Mouse (Mus musculus) frontal cortex, postnatal 25 days (tissue): ENCODE data around the gene Abhd13.
A peak's percentile ranks its signal among the peaks of the same experiment; 100 is the strongest.

Experiments
- DNase-seq, 2 experiments: peaks; one replicate each; pipeline ENCODE4 v3.0.0; 2022; ENCODE audit warnings: low spot score in 2 of 2

Gene Abhd13

DNA sequence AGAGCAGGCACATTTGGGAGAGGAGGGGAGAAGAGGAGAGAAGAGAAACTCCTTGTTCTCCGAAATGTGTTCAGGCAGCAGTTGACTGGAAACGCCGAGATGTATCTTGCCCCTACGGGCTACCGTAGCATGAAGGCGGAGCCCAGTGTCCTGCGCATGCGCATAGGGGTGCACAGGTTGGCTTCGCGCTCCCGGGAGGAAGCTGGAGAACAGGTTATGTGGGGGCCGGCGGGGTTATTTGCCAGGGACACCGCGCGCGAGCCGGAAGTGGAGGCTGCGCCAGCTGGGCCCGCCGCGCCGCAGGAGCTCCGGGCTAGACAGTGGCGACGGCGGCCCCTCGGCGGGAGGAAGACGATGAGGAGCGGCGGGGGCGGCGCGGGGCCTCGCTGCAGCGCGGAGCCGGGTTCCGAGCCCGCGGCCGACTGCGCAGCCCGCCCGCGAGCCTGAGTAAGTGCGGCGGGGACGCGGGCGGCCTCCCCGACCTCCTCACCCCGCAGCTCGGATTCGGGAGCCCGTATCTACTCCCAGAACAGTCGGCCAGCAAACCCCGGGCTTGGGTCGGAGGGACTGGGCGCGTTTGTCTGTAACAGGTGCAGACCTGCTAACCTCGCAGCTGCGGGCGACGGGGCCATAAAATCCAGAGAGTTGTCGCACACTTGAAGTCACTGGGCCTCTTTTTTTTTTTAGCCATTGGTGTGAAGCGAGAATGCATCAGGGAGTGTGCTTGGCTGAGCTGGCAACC lies at the start of gene Abhd13, which contains the start of gene Lig4:
TSS of gene Abhd13 (plus strand) at position 135 of the 742 bp plus-strand sequence.
TSS of gene Lig4 (minus strand) at position 114 of the 742 bp plus-strand sequence.
- peak; percentile 99 for DNase-seq

- peak; percentile 19 to 40 for DNase-seq
Observed at GRCm38 (mm10) chr8:9929746-9930445, 47.6 kb upstream of the Abhd13 start.

- DNase-seq: no peak
Observed at GRCm38 (mm10) chr8:9932711-9933110, 44.8 kb upstream of the Abhd13 start.

GRCm38 (mm10) chr8:9934891-9935565 lies 42.5 kb upstream of the Abhd13 start:
- DNase-seq: peak; percentile 12 to 36

DNA sequence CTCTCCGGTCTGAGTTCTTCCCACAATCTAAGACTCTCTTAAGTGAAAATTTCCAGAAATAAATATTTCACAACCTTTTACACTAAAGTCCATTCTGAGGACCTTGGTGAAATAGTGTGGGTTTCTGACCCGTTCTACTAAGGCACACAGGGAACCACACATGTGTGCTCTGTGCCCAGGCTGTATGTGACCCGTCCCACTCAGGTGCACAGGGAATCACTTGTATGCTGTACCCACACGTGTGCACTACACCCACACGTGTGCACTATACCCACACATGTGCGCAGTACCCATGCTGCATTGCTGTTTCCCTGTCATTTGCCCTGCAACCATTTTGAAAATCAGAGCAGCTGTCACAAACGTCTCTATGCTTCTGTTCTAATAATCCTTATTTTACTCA lies 41.9 kb upstream of the Abhd13 start:
- DNase-seq: no peak

- DNase-seq: no peak
Observed at GRCm38 (mm10) chr8:9949134-9949890, 28.2 kb upstream of the Abhd13 start.

DNA sequence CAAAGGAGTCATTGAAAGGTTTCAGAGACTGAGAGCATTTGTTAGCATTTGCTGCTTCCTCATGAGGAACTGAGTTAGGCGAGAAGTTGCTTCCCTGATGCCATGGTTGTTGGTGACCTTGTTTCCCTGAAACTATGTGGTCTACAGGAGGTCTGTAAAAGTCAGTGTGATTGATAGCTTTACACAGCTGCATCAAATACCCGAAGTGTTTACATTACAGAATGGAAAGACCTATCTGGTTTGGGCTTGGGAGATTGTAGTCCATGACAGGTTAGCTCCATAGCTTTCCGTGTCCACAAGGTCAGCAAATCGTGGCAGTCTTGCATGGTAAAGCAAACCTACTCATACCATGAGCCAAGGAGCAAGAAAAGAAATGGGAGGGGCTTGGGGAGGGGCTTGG lies 19.2 kb upstream of the Abhd13 start:
- DNase-seq: no peak

GRCm38 (mm10) chr8:9959919-9960318 lies 17.6 kb upstream of the Abhd13 start:
- DNase-seq: no peak

GRCm38 (mm10) chr8:9971866-9972265 lies 5.6 kb upstream of the Abhd13 start:
- no peak for DNase-seq

DNA sequence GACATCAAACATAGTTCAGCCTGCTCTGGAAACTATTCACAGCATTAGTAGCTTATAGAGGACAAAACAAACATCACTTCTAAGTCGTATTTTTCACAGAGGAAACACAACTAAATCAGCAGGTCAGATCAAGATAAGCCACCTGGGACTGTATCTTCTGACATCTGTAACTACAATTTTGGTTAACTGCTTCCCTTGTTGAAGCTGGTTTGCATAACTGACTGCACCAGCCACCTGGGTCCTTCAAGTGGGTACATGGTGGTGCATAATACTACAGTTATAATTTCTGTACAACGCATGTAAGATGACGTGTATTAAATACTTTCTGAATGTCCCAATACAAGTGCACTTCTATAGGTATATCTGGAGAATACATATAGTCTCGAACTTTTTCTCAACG lies 2.2 kb upstream of the Abhd13 start:
- no peak for DNase-seq

GRCm38 (mm10) chr8:9975898-9976611 lies 1.5 kb upstream of the Abhd13 start:
- peak; percentile 98 for DNase-seq

GRCm38 (mm10) chr8:9977016-9977415 lies 491 bp upstream of the Abhd13 start:
- DNase-seq: no peak

- DNase-seq: no peak
Observed at GRCm38 (mm10) chr8:9978475-9979230, 1.1 kb downstream of the Abhd13 start.

- DNase-seq: no peak
Observed at GRCm38 (mm10) chr8:9979746-9980145, 2.2 kb downstream of the Abhd13 start.

DNA sequence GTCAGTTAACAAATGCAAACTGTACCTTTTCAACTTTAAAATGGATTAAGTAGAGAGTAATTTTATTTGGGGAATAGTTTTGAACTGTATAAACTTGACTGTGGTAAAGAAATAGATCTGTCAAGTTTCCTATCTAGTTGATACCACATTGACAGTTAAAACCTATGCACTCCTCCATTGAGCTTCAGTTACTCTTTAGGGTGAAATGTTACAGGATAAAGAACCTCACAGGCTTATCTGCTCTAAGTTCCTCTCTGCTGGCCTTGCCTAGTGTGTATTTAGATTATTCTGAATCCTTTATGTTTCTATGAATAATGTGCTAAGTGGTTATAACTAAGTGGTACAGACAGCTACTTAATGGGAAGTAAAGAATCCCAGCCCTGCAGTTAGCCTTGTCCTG lies 2.7 kb downstream of the Abhd13 start:
- DNase-seq: no peak

- no peak for DNase-seq
Observed at GRCm38 (mm10) chr8:10004115-10004514, 26.6 kb downstream of the Abhd13 start.

GRCm38 (mm10) chr8:10006156-10006985 lies 28.9 kb downstream of the Abhd13 start, which contains the start of gene Tnfsf13b:
Gene Tnfsf13b (plus strand): TSS chr8:10006467.
- DNase-seq: no peak

DNA sequence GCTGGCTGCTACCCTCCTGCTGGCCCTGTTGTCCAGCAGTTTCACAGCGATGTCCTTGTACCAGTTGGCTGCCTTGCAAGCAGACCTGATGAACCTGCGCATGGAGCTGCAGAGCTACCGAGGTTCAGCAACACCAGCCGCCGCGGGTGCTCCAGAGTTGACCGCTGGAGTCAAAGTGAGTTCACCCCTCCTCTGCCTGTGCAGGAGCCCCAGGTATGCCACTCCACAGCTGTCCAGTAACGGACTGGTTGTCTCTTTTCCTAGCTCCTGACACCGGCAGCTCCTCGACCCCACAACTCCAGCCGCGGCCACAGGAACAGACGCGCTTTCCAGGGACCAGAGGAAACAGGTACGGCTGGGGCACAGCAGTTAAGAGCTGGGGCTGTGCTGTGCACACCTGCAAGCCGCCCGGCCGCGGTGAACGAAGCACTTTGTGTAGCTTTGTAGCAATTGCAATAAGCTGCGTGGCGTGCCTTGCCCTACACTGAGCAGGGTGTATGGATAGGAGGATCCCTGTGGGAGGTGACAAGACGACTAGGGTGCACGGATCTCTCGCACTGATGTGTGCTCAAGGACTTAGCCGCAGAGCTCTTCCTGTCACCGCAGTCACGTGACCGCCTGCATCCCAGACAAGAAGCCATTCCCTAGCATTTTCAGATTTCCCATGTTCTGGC lies 29.6 kb downstream of the Abhd13 start:
- peak; percentile 17 to 20 for DNase-seq

- DNase-seq: no peak
Observed at GRCm38 (mm10) chr8:10007660-10008028, 30.1 kb downstream of the Abhd13 start.
